Mouse (Mus musculus) ES-Bruce4 (cell line): ENCODE data around the gene Nav3.

Experiments used
- CTCF ChIP-seq: IDR thresholded peaks from one replicate; pipeline ENCODE4 v1.8.1; 2011; ENCODE audit warnings: low read depth, low read length
- EP300 ChIP-seq: IDR thresholded peaks from 2 replicates; pipeline ENCODE4 v1.6.1; 2011; ENCODE audit warnings: low read depth, low read length; ENCODE audit not compliant: insufficient read depth
- POLR2A ChIP-seq: IDR thresholded peaks from one replicate; pipeline ENCODE4 v1.8.1; 2011; ENCODE audit warnings: low read length; ENCODE audit not compliant: insufficient read depth

DNA sequence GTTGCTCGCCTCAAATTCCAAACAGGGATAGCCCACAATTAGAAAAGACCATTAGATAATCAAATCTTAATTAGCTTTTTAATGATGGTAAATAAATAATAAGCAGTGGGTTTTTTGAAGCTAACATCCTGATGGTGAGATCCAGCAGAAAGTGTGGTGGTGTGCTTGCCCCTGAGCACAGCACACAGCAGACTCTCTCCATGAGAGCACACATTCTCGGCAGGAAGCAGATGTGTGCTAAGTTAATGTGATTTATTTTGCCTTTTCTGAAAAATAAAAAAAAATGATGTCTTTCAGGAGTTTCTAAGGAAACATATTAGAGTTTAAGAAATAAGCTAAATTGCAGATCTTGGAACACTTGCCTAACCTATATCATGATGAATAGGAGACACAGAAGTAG, 531.9 kb downstream of the Nav3 start:
- TF ChIP-seq CTCF (no peak), EP300 (no peak), POLR2A (no peak)
